Mouse (Mus musculus) erythroblast, embryonic 14.5 days (primary cell): ENCODE data around the gene Tmem200a.

ENCODE experiments used
- GATA1 ChIP-seq: IDR thresholded peaks from 2 replicates; pipeline ENCODE4 v1.6.1; 2012; ENCODE audit warnings: low read length, inconsistent platforms, mixed read lengths
- TAL1 ChIP-seq: IDR thresholded peaks from 3 replicates; pipeline ENCODE4 v1.6.1; 2012; ENCODE audit warnings: low read length, inconsistent platforms, mixed read lengths

- TF ChIP-seq GATA1, result no peak
- no peak for TF ChIP-seq TAL1
These were observed 116.0 kb downstream of the Tmem200a start for GRCm38 (mm10) chr10:25962863-25963262.
